Mouse (Mus musculus) common myeloid progenitor, adult 5-6 weeks (primary cell): ENCODE data around the gene Nup214. TPM values are rescaled to one million over a fixed set of nuclear protein-coding genes. Genes with fewer than 3 reads are reported as not detected.
A peak's percentile ranks its signal among the peaks of the same experiment; 100 is the strongest.
"Not testable (repeated sequence)": the region's sequence is repeated elsewhere in the genome, so short reads cannot be mapped to it uniquely, and the experiment has no call there.

Source experiments
- ATAC-seq: replicated peaks from 2 replicates; pipeline ENCODE4 v1.8.0; 2016; ENCODE audit warnings: low read depth, mild to moderate bottlenecking, moderate TSS enrichment, inconsistent platforms; ENCODE audit not compliant: poor library complexity, severe bottlenecking
- total RNA-seq: library from RNA; stranded (forward); fragments of 200-1000, 187-1606 nt; gene quantifications from 2 replicates; pipeline ENCODE4 v1.2.3, GENCODE M21; 2017

The Nup214 gene
- total RNA-seq, 1 experiment from 2014 or later, result 62.2 TPM

- no peak for ATAC-seq
These were observed 64.4 kb downstream of the Nup214 start for GRCm38 (mm10) chr2:32038661-32039081.

DNA sequence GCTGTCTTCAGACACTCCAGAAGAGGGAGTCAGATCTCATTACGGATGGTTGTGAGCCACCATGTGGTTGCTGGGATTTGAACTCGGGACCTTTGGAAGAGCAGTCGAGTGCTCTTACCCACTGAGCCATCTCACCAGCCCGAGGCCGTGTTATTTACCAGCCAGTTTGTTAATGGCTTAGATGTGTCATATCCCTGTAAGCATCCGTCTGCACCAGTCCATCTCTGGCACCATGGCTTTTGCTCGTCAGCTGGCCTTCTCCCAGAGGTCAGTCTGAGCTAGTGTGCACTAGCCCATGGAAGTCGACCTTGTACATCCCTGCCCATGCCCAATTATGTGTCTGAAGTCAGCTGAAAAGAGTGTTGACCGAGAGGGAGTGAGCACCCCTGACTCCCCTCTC, 66.4 kb downstream of the Nup214 start:
- ATAC-seq, result not testable (repeated sequence)

DNA sequence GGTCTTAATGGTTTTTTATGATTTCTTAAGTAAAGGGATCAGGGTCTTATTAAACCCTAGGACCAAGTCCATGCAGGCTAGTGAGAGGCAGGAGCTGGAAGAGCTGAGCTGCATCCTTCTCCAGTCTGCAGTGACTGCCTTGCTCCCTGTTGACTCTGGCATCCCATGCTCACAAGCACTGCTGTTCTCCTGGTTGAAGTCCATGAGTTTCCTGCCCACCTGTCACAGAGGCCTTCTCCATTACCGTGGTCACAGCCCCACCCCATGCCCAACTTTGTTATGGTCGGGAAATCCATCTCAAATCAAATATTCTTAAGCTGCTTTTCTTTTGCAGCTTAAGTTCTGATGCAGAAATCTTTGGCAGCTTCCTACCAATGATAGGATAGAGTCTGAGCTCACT, 66.9 kb downstream of the Nup214 start:
- no peak for ATAC-seq

- no peak for ATAC-seq
These were observed 69.6 kb downstream of the Nup214 start for GRCm38 (mm10) chr2:32043836-32044235.

DNA sequence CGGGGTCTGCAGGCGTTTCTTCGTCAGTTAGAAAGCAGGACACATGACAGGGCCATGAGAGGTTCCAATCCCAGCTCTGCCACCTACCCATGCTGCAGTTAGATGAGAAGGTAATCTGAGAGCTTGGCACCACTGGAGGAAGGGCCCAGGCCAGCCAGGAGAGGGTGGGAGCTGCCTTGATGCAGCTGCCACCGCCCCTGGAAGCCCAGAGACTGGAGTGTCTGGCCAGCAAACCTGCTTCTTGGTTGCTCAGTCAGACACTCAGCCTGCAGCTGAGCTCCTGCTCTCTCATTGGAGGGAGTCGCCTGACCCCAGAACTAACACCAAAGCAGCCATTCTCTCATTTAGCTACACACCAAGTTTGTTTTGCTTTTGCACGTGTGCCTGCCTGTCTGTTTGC, 71.1 kb downstream of the Nup214 start:
- no peak for ATAC-seq

GRCm38 (mm10) chr2:32046009-32046408, 71.8 kb downstream of the Nup214 start:
- ATAC-seq, result no peak

- 0 out of 2 replicates have a peak, but pooled peaks have one; percentile 42 for ATAC-seq
These were observed 73.1 kb downstream of the Nup214 start for GRCm38 (mm10) chr2:32047323-32047722.

- no peak for ATAC-seq
These were observed 77.6 kb downstream of the Nup214 start for GRCm38 (mm10) chr2:32051791-32052190.

- ATAC-seq, result no peak
These were observed 78.2 kb downstream of the Nup214 start for GRCm38 (mm10) chr2:32052418-32052817.

GRCm38 (mm10) chr2:32055357-32055965, 81.2 kb downstream of the Nup214 start:
- ATAC-seq, result no peak

GRCm38 (mm10) chr2:32056524-32056923, 82.3 kb downstream of the Nup214 start:
- no peak for ATAC-seq

GRCm38 (mm10) chr2:32057360-32057759, 83.1 kb downstream of the Nup214 start:
- ATAC-seq, result peak; percentile 18; the same call in 1 of the 2 replicates

GRCm38 (mm10) chr2:32057794-32058193, 83.6 kb downstream of the Nup214 start:
- ATAC-seq, result no peak

DNA sequence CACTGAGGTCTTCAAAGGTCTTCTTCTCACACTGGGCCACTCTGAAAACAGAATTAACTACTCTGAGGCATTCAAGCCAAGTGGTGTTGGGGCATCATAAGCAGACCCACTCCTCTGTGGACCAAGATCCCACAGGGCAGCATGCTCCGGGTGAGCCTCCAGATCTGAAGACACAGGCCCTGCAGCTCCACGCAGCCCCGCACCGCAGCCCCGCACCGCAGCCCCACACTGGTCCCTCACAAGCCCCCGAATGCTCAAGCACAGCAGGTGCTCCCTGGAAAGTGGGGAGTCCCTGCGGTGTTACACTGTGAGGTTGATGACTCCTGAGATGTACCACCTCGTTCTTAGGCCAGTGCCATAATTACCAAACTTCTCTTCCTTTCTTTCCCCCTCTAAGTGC, 84.0 kb downstream of the Nup214 start:
- no peak for ATAC-seq

DNA sequence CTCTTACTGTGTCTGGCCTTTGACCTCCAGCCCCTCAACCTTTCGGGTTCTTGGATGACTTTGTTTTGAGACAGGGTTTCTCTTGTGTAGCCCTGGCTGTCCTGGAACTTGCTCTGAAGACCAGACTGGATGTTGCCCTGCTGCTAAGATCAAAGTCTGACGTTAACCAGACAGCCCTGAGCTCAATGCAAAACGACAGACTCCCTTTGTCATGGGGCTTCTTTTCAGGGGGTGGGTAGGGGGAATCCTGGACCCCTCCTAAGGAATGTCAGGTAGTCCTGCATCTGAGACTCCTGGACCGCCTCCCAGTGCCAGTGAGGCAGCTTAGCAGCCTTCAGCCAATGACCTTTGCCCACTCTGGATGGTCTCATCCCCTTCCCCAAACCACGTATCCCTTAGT, 84.5 kb downstream of the Nup214 start:
- no peak for ATAC-seq

DNA sequence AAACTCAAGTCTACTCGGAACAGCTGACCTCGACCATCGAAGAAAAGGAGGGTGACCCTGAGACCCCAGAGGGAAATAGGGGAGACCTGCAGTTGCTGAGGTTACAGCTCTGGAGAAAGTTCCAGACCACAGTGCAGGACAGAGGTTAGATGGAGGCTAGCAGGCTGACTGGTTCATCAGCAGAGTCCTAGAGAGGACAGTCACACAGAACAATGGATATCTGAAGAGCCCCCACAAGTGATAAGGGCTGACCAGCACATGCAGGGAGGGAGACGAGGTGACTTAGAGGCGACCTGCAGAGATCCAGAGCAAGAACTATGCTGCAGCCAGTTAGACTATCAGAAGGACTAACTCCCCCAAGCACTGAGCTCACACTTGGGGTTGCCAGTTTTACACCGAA, 85.4 kb downstream of the Nup214 start:
- ATAC-seq, result no peak

DNA sequence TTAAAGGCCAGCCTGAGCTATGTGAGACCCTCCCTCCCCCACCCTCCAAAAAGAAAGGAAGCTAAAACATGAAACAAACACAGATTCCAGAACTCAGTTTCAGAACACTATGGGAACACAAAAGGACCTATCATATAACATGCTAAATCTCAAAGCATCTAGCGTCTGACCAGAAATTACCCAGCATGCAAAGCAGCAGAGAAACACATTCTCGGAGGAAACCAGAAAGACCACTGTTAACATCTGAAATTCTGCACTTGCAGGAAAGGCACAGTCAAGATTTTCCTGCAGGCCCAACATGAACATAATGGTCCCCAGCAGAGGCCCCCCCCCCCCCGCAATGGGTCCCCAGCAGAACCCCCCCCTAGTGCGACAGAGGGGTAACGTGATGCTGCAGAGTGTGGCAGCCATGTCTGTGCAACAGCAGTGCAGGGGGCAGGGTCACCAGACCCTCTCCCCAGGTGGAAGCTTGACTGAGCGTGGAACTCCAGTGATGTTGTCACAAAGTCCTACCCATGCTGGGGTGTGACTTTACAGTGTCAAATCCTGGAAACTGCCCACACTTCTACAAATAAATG, 86.1 kb downstream of the Nup214 start:
- no peak for ATAC-seq

GRCm38 (mm10) chr2:32061189-32061588, 87.0 kb downstream of the Nup214 start:
- ATAC-seq, result peak; percentile 40

DNA sequence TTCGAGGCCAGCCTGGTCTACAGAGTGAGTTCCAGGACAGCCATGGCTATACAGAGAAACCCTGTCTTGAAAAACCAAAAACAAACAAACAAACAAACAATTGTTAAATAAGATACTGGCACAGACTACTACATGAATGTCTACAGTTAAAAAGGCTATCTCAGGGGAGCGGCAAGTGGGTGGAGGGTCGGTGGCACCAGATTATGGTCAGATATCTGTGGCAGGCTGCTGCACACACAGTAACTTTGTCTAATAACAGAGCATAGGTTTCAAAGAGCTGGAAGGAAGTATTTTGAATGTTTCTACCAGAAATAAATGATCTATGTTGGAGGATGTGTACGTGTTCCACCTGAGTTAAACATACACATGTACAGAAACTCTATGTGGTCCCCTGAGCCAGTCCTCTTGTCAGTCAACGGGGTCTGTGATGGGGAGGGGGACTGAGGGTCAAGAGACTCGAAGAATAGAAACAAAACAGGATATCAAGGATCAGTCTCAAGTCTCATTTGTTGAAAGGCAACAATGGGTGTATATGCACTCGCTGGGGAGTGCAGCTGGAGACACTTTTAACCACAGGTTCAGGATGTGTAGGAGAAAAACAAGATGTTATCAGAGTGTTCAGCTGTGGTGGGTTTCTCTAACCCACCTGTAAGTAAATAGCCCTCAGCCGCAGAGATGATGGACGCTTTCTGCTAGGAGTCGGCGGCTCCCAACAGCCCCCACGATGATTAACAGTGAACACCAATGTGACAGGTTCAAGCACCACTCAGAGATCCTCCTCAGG, 87.7 kb downstream of the Nup214 start:
- ATAC-seq, result no peak; the same call in 1 of the 2 replicates

DNA sequence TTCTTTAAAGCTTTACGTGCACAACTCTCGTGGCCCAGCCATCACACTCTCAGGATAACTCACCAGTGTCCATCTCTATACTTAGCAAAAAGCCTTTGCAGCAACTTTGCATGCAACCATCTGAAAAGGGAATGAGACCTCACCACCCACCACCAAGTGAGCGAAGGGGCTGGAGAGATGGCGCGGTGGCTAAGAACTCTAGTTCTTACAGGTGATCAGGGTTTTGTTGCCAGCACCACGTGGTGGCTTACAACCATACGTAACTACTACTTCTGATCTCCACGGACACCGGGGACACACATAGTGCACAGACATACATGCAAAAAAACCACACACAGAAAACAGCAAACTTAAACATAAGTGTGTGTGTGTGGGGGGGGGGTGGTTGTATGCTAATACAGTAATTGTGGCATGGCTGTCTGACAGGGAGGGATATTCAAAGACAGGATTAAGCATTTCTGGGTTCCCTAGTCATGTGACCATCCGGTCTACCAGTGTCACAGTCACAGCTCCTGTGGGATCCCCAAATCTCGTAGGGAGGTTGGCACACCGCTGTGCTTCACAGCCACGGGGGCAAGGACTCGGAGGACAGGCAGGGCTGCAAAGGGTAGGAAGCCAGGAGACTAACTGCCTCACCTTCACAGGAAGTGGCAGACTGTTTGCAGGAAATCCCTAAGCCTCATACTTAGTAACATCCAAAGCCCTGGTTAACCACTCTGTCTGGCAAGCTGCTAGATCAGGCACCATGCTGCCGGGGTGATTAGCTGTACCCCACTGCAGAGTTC, 88.6 kb downstream of the Nup214 start:
- peak; percentile 60 for ATAC-seq
